Mouse (Mus musculus) T-cell, adult 66 days (primary cell): ENCODE data around the gene Cyp2b13. TPM values are rescaled to one million over a fixed set of nuclear protein-coding genes. Genes with fewer than 3 reads are reported as not detected.

Experiments used
- total RNA-seq, 2 experiments: library from RNA; stranded (reverse); gene quantifications; 3 replicates in 1 of 2; 4 replicates in 1 of 2; pipeline ENCODE4 v1.2.4; 2023

Cyp2b13 gene
- not detected for total RNA-seq

DNA sequence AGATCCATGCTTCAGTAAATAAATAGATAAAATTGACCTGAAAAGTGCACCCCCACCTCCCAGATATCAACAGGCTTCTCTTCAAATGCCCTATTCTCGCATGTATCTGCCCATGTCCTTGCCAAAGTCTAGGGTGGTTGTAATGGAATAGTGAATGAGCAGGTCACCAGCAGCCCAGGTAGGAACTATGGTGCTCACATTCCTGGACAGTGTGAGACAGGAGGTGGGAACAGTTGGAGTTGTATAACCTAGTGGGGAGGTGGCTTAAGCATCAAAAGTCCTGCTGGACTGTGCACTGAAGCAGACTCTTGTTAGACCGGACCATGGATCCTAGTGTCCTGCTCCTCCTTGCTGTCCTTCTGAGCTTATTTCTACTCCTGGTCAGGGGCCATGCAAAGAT, at the start of gene Cyp2b13:
Gene Cyp2b13 (plus strand): TSS at position 301 of the 400 bp plus-strand sequence.

Other genes starting within 250 kb of the Cyp2b13 start
- 10 to 100 TPM in 1 of 2 experiments, 1 to 10 TPM in 1; 8.5 to 11.1 TPM for gene Cyp2s1, start 244.6 kb upstream of the Cyp2b13 start, total RNA-seq
- gene Cyp2b10, start 163.9 kb upstream of the Cyp2b13 start, total RNA-seq, result not detected
- not detected for gene Cyp2b9, start 111.9 kb downstream of the Cyp2b13 start, total RNA-seq
- not detected for gene Vmn1r184, start 198.8 kb downstream of the Cyp2b13 start, total RNA-seq
- gene Cyp2a4, start 245.7 kb downstream of the Cyp2b13 start, total RNA-seq, result not detected